Mouse (Mus musculus): ENCODE data around the gene Tfb2m. TPM values are rescaled to one million over a fixed set of nuclear protein-coding genes. Genes with fewer than 3 reads are reported as not detected.

The Tfb2m gene
- polyA plus RNA-seq, 1 experiment from 2014 or later: 31.4 TPM

DNA sequence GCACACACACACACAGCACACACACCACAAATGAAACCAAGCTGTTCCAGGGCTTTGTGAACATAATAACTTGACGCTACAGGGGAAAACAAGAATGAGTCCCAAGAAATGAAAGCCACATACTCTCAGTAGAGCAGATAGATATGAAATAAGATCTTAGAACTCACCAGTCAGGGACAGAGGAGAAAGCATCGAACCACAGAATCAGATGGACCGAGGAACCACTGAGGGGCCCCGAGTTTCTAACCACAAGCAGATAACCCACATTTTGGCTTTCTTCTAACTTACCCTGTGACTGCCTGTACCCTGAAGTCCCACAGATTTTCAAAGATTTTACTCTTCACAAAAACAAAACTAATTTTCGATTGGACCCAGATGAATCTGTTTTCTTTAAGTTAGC is 53.2 kb downstream of the Tfb2m start:
- H3K4me1 ChIP-seq (replicated peaks; ENCODE audit: control insufficient read depth, insufficient read depth, low read length): no peaks in the 10 kb centered on the region
- H3K4me3 ChIP-seq (ENCODE audit: low read depth, low read length): no peak overlapping the region
- DNase-seq (ENCODE audit: low spot score) (no peak), ATAC-seq (ENCODE audit: low FRiP score) (no peak)
- no peaks in the 10 kb centered on the region for H3K36me3 ChIP-seq (ENCODE audit: control insufficient read depth, insufficient read depth, low read length)
- no peaks in the 10 kb centered on the region for H3K9me3 ChIP-seq (ENCODE audit: control insufficient read depth, low read length)
- no peaks in the 10 kb centered on the region for H3K27me3 ChIP-seq (ENCODE audit: control insufficient read depth, insufficient read depth, low read length)
- H3K27ac ChIP-seq (ENCODE audit: low read depth, low read length): no peak overlapping the region
- H3K9ac ChIP-seq (ENCODE audit: low read depth, low read length): no peak overlapping the region
- no peak overlapping the region for H3K4me2 ChIP-seq (replicated peaks; ENCODE audit: low read depth, low read length)
- 82% methylated on average over 5 of the region's 5 CpGs for WGBS

- DNase-seq (ENCODE audit: low spot score) (no peak), ATAC-seq (ENCODE audit: low FRiP score) (no peak)
- H3K9ac ChIP-seq (ENCODE audit: low read depth, low read length): no peak overlapping the region
- H3K4me1 ChIP-seq (replicated peaks; ENCODE audit: control insufficient read depth, insufficient read depth, low read length): no peaks in the 10 kb centered on the region
- no peaks in the 10 kb centered on the region for H3K27me3 ChIP-seq (ENCODE audit: control insufficient read depth, insufficient read depth, low read length)
- no peak overlapping the region for H3K4me3 ChIP-seq (ENCODE audit: low read depth, low read length)
- no peaks in the 10 kb centered on the region for H3K9me3 ChIP-seq (ENCODE audit: control insufficient read depth, low read length)
- H3K4me2 ChIP-seq (replicated peaks; ENCODE audit: low read depth, low read length): no peak overlapping the region
- no peak overlapping the region for H3K27ac ChIP-seq (ENCODE audit: low read depth, low read length)
- WGBS: 95% methylated on average over 5 of the region's 5 CpGs
- no peaks in the 10 kb centered on the region for H3K36me3 ChIP-seq (ENCODE audit: control insufficient read depth, insufficient read depth, low read length)
These were observed 57.5 kb downstream of the Tfb2m start for GRCm38 (mm10) chr1:179488520-179488919.

DNA sequence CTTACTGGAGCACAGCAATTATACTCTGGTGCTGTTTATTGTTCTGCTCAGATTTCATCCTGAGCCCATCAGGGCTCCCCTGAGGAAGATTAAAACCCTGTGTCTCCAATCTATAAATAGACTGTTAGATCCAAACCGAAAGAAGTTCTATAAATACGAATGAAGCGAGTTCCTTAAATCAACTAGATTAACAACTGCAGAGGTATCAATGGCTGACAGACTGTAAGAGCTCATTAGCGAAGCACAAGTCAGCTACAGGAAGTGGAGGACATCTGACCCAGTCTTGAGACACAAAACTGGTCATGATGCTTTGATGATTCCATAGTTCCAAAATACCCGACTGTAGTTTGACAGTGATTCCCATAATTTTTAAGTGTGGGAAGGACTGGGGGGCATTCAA is 58.1 kb downstream of the Tfb2m start:
- no peaks in the 10 kb centered on the region for H3K9me3 ChIP-seq (ENCODE audit: control insufficient read depth, low read length)
- ATAC-seq (ENCODE audit: low FRiP score) (no peak), DNase-seq (ENCODE audit: low spot score) (no peak)
- no peak overlapping the region for H3K4me2 ChIP-seq (replicated peaks; ENCODE audit: low read depth, low read length)
- H3K27me3 ChIP-seq (ENCODE audit: control insufficient read depth, insufficient read depth, low read length): no peaks in the 10 kb centered on the region
- no peak overlapping the region for H3K4me3 ChIP-seq (ENCODE audit: low read depth, low read length)
- no peaks in the 10 kb centered on the region for H3K36me3 ChIP-seq (ENCODE audit: control insufficient read depth, insufficient read depth, low read length)
- H3K4me1 ChIP-seq (replicated peaks; ENCODE audit: control insufficient read depth, insufficient read depth, low read length): no peaks in the 10 kb centered on the region
- H3K27ac ChIP-seq (ENCODE audit: low read depth, low read length): no peak overlapping the region
- no peak overlapping the region for H3K9ac ChIP-seq (ENCODE audit: low read depth, low read length)
- 81% methylated on average over 5 of the region's 5 CpGs for WGBS

DNA sequence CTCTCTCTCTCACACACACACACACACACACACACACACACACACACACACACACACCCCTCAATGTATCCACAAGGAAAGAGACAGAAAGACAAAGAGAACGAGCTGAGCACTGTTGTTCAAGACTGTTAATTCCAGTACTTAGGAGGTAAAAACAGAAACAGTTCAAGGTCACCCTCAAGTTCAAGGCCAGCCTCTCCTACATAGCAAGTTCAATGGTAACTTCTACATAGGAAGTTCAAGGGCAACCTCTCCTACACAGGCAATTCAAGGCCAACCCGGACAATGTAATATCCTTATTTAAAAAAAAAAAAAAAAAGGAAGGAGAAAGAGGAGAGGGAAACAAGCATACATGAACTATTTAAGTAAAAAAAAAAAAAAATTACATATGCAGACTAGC is 58.8 kb downstream of the Tfb2m start:
- H3K27ac ChIP-seq (ENCODE audit: low read depth, low read length): no peak overlapping the region
- no peak overlapping the region for H3K4me3 ChIP-seq (ENCODE audit: low read depth, low read length)
- no peak for ATAC-seq (ENCODE audit: low FRiP score)
- 86% methylated on average over 2 of the region's 2 CpGs for WGBS
- no peaks in the 10 kb centered on the region for H3K27me3 ChIP-seq (ENCODE audit: control insufficient read depth, insufficient read depth, low read length)
- no peak for DNase-seq (ENCODE audit: low spot score)
- H3K9ac ChIP-seq (ENCODE audit: low read depth, low read length): no peak overlapping the region
- no peaks in the 10 kb centered on the region for H3K36me3 ChIP-seq (ENCODE audit: control insufficient read depth, insufficient read depth, low read length)
- no peak overlapping the region for H3K4me2 ChIP-seq (replicated peaks; ENCODE audit: low read depth, low read length)
- H3K9me3 ChIP-seq (ENCODE audit: control insufficient read depth, low read length): no peaks in the 10 kb centered on the region
- no peaks in the 10 kb centered on the region for H3K4me1 ChIP-seq (replicated peaks; ENCODE audit: control insufficient read depth, insufficient read depth, low read length)

DNA sequence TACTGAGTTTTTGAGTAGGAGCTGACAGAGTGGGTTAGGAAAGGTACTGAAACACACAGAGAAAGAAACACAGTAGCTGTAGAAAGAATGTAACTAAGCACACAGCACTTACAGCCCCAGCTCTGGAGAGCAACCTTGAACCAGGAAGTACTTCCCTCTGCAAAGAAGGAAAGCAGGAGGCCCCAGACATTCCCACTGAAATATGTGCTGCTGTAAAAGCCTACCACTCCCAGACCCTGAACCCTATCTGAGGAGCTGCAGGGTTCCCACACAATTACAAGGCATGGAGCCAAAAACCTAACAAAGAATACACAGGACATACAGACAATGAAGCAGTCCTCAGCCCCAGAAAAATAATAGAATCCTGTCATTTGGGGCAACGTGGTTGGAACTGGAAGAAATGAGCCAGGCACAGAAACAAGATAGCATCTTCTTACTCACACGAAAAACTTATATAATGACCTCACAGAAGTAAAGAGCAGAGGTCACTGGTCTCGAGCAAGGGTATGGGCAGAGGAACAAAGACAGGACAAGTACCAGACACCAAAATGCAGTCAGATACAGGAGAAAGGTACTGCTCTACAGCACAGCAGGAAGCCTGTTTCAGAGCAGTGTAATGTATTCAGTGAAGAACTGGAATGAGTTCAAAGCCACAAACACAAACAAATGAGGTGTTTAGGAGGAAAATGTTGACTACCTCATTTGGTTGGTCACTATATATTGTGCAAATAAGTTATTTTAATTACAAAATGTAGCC is 60.1 kb downstream of the Tfb2m start:
- no peaks in the 10 kb centered on the region for H3K9me3 ChIP-seq (ENCODE audit: control insufficient read depth, low read length)
- ATAC-seq (ENCODE audit: low FRiP score) (no peak), DNase-seq (ENCODE audit: low spot score) (no peak)
- H3K4me3 ChIP-seq (ENCODE audit: low read depth, low read length): no peak overlapping the region
- no peak overlapping the region for H3K9ac ChIP-seq (ENCODE audit: low read depth, low read length)
- H3K36me3 ChIP-seq (ENCODE audit: control insufficient read depth, insufficient read depth, low read length): no peaks in the 10 kb centered on the region
- WGBS: 32% methylated on average over 3 of the region's 3 CpGs
- no peak overlapping the region for H3K4me2 ChIP-seq (replicated peaks; ENCODE audit: low read depth, low read length)
- H3K27ac ChIP-seq (ENCODE audit: low read depth, low read length): no peak overlapping the region
- H3K4me1 ChIP-seq (replicated peaks; ENCODE audit: control insufficient read depth, insufficient read depth, low read length): no peaks in the 10 kb centered on the region
- no peaks in the 10 kb centered on the region for H3K27me3 ChIP-seq (ENCODE audit: control insufficient read depth, insufficient read depth, low read length)

DNA sequence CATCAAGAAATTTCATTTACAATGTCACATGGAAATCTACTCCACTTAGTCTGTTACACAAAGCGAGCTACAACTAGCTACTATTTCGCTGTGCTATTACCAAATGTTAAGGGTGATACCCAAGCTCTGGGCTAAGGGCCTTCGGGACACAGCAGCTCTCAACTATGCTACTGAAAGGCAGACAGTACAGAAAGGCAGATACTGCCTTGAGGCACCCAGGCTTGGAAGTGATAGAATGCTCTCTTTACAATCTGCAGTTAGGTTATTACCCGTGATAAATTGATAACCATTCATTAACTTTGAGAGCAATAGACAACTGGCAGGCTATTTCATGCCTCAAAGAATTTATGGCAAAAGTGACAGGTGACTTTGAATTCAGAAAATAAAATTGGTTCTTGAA is 65.2 kb downstream of the Tfb2m start:
- H3K4me1 ChIP-seq (replicated peaks; ENCODE audit: control insufficient read depth, insufficient read depth, low read length): no peaks in the 10 kb centered on the region
- ATAC-seq (ENCODE audit: low FRiP score): no peak
- DNase-seq (ENCODE audit: low spot score): no peak
- H3K9me3 ChIP-seq (ENCODE audit: control insufficient read depth, low read length): no peaks in the 10 kb centered on the region
- no peak overlapping the region for H3K9ac ChIP-seq (ENCODE audit: low read depth, low read length)
- H3K4me3 ChIP-seq (ENCODE audit: low read depth, low read length): no peak overlapping the region
- 72% methylated on average over 4 of the region's 4 CpGs for WGBS
- no peaks in the 10 kb centered on the region for H3K27me3 ChIP-seq (ENCODE audit: control insufficient read depth, insufficient read depth, low read length)
- no peaks in the 10 kb centered on the region for H3K36me3 ChIP-seq (ENCODE audit: control insufficient read depth, insufficient read depth, low read length)
- no peak overlapping the region for H3K27ac ChIP-seq (ENCODE audit: low read depth, low read length)
- no peak overlapping the region for H3K4me2 ChIP-seq (replicated peaks; ENCODE audit: low read depth, low read length)

Other genes starting within 250 kb of the Tfb2m start
- 14.8 and 16.9 TPM in 2 replicates for gene Smyd3, start 28.2 kb downstream of the Tfb2m start, polyA plus RNA-seq (2014; fragmentation: Nextera tagmentation; extraction: Ambion mirVana)
- gene Cnst, start 103 bp upstream of the Tfb2m start, polyA plus RNA-seq (2014; fragmentation: Nextera tagmentation; extraction: Ambion mirVana): 22.6 and 26.8 TPM in 2 replicates
- gene Sccpdh, start 121.9 kb upstream of the Tfb2m start, polyA plus RNA-seq (2014; fragmentation: Nextera tagmentation; extraction: Ambion mirVana): 112 and 119 TPM in 2 replicates
- gene Kif28, start 199.0 kb upstream of the Tfb2m start, polyA plus RNA-seq (2014; fragmentation: Nextera tagmentation; extraction: Ambion mirVana): not detected in 2 replicates